Mouse (Mus musculus): Measurements from ENCODE around the gene Krtap14.

The Krtap14 gene

GRCm38 (mm10) chr16:88826095-88826652, at the start of gene Krtap14:
Krtap14 (minus strand) TSS chr16:88826145.
- DNase-seq (ENCODE audit: inconsistent age in 2 of 2, low spot score in 1 of 2): no peak

- no peak for DNase-seq (ENCODE audit: inconsistent age in 2 of 2, low spot score in 1 of 2)
These were observed 48.2 kb upstream of the Krtap14 start, which contains the start of gene Krtap19-2 for GRCm38 (mm10) chr16:88874169-88874568. Krtap19-2 (minus strand) TSS chr16:88874269.

DNA sequence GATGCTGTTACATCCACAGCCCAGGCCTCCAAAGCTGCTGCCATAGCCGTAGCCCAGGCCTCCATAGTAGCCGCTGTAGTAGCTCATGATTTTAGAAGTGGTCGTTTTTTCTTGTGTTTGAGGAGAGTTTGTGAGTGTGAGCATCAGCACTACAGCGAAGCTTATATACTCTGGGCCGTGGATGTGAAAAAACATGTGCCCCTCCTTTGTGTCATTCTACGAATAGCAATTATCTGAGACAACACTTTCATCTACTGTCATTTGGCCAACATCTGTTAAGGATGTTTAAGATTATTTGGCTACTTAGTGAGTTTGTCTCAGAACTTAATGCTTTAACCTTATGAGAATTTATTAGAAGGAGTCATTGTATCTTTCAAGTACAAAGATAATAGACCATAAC, 43.4 kb upstream of the Krtap14 start, which contains the start of gene Krtap19-1:
Gene Krtap19-1 (minus strand): TSS at position 101 of the 400 bp plus-strand sequence.
- DNase-seq (ENCODE audit: inconsistent age in 2 of 2, low spot score in 1 of 2): no peak

- DNase-seq (ENCODE audit: inconsistent age in 2 of 2, low spot score in 1 of 2): no peak
These were observed 39.0 kb upstream of the Krtap14 start for GRCm38 (mm10) chr16:88864887-88865407.

DNA sequence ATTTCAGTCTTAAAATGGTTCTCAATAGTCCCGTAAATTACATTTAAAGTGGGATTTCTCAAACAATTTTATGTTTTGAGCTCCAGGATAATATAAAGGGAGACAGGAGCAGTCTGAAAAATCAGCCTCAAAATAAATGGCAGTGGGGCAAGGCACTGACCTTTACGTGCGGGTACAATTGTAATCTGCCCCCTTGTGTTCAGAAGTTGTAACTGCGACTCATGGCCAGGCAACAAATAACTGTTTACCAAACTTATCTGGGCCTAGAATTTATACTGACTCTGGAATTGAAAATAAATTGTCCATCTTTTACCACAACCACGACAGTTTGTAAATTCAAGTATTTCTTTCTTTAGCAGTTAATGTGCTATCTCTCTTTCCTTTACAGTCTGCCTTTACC, 25.5 kb upstream of the Krtap14 start:
- peak; percentile 7 to 59 for DNase-seq (ENCODE audit: inconsistent age in 2 of 2, low spot score in 1 of 2)

DNA sequence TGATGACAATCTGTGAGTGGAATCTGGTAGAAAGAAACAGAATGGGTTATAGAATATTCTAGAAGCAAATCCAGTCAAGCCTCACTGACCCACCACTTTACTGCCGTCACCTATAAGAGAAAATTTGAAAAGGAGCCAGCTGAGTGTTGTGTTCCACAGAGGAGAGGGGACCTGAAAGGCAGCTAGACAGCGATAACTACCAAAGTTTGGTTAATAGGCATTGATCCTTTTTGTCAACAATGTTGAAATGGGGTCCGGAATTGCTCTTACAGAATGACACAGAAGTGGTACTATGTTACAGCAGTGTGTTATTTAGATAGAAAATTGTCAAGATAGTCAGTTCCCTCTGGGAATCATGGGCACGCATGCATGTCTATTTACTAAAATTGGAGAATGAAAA, 22.6 kb upstream of the Krtap14 start:
- DNase-seq (ENCODE audit: inconsistent age in 2 of 2, low spot score in 1 of 2): no peak

- no peak for DNase-seq (ENCODE audit: inconsistent age in 2 of 2, low spot score in 1 of 2)
These were observed 21.4 kb upstream of the Krtap14 start for GRCm38 (mm10) chr16:88847363-88847762.

DNA sequence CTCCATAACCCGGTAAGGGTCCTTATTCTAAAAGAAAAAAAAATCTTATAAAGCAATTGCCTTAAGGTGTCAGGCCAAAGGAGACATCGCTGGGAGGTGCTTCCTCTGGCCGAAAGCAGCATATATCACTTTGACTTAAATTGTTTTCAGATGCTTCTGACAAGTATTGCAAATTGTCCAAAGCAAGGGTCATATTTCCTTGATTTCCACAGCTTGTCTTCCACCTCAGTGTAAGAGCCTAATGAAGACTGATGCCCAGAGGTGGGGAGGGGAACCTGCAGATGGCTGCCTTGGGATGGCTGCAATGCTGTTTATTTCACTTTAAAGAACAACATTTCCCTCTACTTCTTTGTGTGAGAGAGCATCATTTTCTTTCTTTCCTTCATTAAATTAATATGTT, 1.0 kb upstream of the Krtap14 start:
- no peak for DNase-seq (ENCODE audit: inconsistent age in 2 of 2, low spot score in 1 of 2)

DNA sequence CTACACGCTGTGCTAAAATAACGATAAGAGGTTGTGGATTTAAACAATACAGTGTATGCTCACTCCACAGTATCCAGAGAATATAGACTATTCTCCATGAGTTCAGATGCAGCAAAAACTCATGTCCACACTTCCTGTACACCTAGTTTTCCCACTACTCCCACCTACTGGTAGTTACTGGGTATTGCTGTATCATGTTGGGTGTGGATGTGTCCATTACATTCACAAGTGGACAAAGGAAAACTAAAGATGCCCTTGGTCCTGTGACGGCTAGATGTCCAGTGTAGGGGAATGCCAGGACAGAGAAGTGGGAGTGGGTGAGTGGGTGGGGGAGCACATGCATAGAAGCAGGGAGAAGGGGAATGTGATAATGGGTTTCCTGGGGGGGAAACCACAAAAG, 2.2 kb downstream of the Krtap14 start:
- peak in 1 of 2 experiments; percentile 52 for DNase-seq (ENCODE audit: inconsistent age in 2 of 2, low spot score in 1 of 2)

- no peak for DNase-seq (ENCODE audit: inconsistent age in 2 of 2, low spot score in 1 of 2)
These were observed 5.9 kb downstream of the Krtap14 start, which contains the start of gene Krtap15 for GRCm38 (mm10) chr16:88820066-88820465. Krtap15 (plus strand) TSS chr16:88820215.

- no peak for DNase-seq (ENCODE audit: inconsistent age in 2 of 2, low spot score in 1 of 2)
These were observed 14.1 kb downstream of the Krtap14 start, which contains the start of gene Gm20741 for GRCm38 (mm10) chr16:88811827-88812226. Gm20741 (minus strand) TSS chr16:88812220.

DNA sequence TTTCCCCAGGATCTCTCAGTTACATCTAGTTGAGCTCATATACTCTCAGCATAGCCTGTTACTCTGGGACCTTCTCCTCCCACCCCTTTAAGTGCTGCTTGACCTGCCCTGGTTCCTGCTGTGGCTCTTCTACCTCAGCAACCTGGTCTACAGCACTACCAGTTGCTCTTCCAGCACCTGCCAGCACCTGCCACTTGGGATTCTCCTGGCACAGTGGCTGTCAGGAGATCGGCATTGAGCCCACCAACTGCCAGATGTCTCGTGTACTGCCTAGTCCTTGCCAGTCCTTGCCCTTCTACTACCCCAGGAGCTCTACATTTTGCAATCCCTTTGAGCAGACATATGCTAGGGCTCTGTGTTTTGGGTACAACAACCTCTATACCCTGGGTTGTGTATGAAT, 39.2 kb downstream of the Krtap14 start:
- no peak for DNase-seq (ENCODE audit: inconsistent age in 2 of 2, low spot score in 1 of 2)

DNA sequence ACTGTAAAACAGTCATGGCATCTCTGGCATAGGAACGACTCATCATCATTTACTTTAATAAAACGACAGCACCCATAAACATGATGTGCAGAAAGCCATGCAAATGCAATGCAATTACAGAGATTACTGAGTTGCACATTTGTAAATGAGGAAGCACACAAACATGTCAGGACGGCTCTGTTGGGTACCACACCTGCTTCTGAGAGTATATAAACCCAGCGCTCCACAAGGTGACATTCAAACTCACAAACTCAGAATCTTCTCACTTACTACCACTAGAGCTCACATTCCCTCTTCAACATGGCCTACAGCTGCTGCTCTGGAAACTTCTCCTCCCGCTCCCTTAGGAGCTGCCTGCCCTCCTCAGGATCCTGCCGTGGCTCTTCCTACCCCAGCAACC, 48.3 kb downstream of the Krtap14 start, which contains the start of gene Gm5965:
Gene Gm5965 (plus strand): TSS at position 301 of the 400 bp plus-strand sequence.
- no peak for DNase-seq (ENCODE audit: inconsistent age in 2 of 2, low spot score in 1 of 2)

GRCm38 (mm10) chr16:88774106-88774505, 51.8 kb downstream of the Krtap14 start, which contains the start of gene 2310057N15Rik:
2310057N15Rik (minus strand) TSS chr16:88774206.
- no peak for DNase-seq (ENCODE audit: inconsistent age in 2 of 2, low spot score in 1 of 2)

Data from adrenal gland, adult (tissue).